Mouse (Mus musculus): ENCODE results near the gene Ampd1. TPM values are rescaled to one million over a fixed set of nuclear protein-coding genes. Genes with fewer than 3 reads are reported as not detected.

Ampd1 gene
- total and polyA plus RNA-seq, 3 experiments = 0.08 to 0.18 TPM; not detected in 1

GRCm38 (mm10) chr3:103101194-103101593, 27.4 kb downstream of the Ampd1 start:
- H3K4me1 ChIP-seq (ENCODE audit: control insufficient read depth in 1 of 2, insufficient read depth in 2 of 2, low read length in 2 of 2) = no peaks in the 10 kb centered on the region
- DNase-seq (ENCODE audit: low read depth, low spot score) = peak; percentile 38
- H3K9ac ChIP-seq (ENCODE audit: control insufficient read depth, low read depth, low read length, poor library complexity, severe bottlenecking) = no peak overlapping the region

GRCm38 (mm10) chr3:103101909-103102308, 28.1 kb downstream of the Ampd1 start:
- no peaks in the 10 kb centered on the region for H3K27me3 ChIP-seq (ENCODE audit: control insufficient read depth in 1 of 2, insufficient read depth in 2 of 2, low read length in 2 of 2)
- peak overlapping the region; percentile 56 for H3K9ac ChIP-seq (ENCODE audit: control insufficient read depth, low read depth, low read length, poor library complexity, severe bottlenecking)
- no peak for DNase-seq (ENCODE audit: low read depth, low spot score)
- no peaks in the 10 kb centered on the region for H3K4me1 ChIP-seq (ENCODE audit: control insufficient read depth in 1 of 2, insufficient read depth in 2 of 2, low read length in 2 of 2)
- no peak overlapping the region for H3K27ac ChIP-seq (ENCODE audit: control insufficient read depth, low read depth, low read length)
- TF ChIP-seq BHLHE40 (IDR thresholded peaks at IDR 0.05; ENCODE audit: borderline replicate concordance, low read depth, low read length) = no peak
- no peak for TF ChIP-seq POLR2AphosphoS5 (IDR thresholded peaks at IDR 0.05; ENCODE audit: borderline replicate concordance, low read depth, low read length)
- TF ChIP-seq NELFE (IDR thresholded peaks at IDR 0.05; ENCODE audit: low read depth, low read length) = no peak
- TF ChIP-seq SIN3A (IDR thresholded peaks at IDR 0.05; ENCODE audit: low read length) = no peak; the same call in 1 of the 2 replicates
- TF ChIP-seq KAT2A (conservative IDR thresholded peaks at IDR 0.05; ENCODE audit: low read depth, low read length) = no peak
- TF ChIP-seq TAL1 (IDR thresholded peaks at IDR 0.05; ENCODE audit: low read length) = no peak
- TF ChIP-seq GATA1 (IDR thresholded peaks at IDR 0.05; ENCODE audit: low read depth, low read length) = no peak
- no peak for TF ChIP-seq RAD21 (IDR thresholded peaks at IDR 0.05; ENCODE audit: low read depth, low read length)
- 0 out of 2 replicates have a peak, but pooled peaks have one; percentile 50 for TF ChIP-seq ZNF384 (IDR thresholded peaks at IDR 0.05; ENCODE audit: low read depth, low read length)
- 0 out of 2 replicates have a peak, but pooled peaks have one; percentile 16 for TF ChIP-seq MXI1 (IDR thresholded peaks at IDR 0.05; ENCODE audit: low read depth, low read length)
- TF ChIP-seq HCFC1 (IDR thresholded peaks at IDR 0.05; ENCODE audit: low read depth, low read length) = no peak
- no peak for TF ChIP-seq MYB (IDR thresholded peaks at IDR 0.05; ENCODE audit: low read depth, low read length)
- TF ChIP-seq RCOR1 (IDR thresholded peaks at IDR 0.05; ENCODE audit: low read depth, low read length) = no peak
- TF ChIP-seq POLR2AphosphoS2 (IDR thresholded peaks at IDR 0.05; ENCODE audit: low read length) = no peak
- H3K79me2 ChIP-seq (ENCODE audit: control insufficient read depth, insufficient read depth, low read length, poor library complexity) = no peaks in the 10 kb centered on the region; the same call in 1 of the 2 replicates
- H3K36me3 ChIP-seq (ENCODE audit: control insufficient read depth in 1 of 2, insufficient read depth in 2 of 2, low read length in 2 of 2) = peaks cover 0 to 9% of the 10 kb centered on the region in 2 experiments; a peak in 2 of 4 replicates
- H3K4me3 ChIP-seq (ENCODE audit: control insufficient read depth in 1 of 2, insufficient read depth in 1 of 2, low read depth in 2 of 2, low read length in 2 of 2) = peak overlapping the region; percentile 72 to 73
- H3K9me3 ChIP-seq (replicated peaks; ENCODE audit: insufficient read depth, low read length) = no peaks in the 10 kb centered on the region

More at GRCm38 (mm10) chr3:103101194-103101593, 27.4 kb downstream of the Ampd1 start:
- H3K79me2 ChIP-seq (ENCODE audit: control insufficient read depth, insufficient read depth, low read length, poor library complexity) = no peaks in the 10 kb centered on the region; the same call in 1 of the 2 replicates
- no peak overlapping the region for H3K27ac ChIP-seq (ENCODE audit: control insufficient read depth, low read depth, low read length)
- H3K9me3 ChIP-seq (replicated peaks; ENCODE audit: insufficient read depth, low read length) = no peaks in the 10 kb centered on the region
- peaks cover 0 to 9% of the 10 kb centered on the region in 2 experiments; a peak in 2 of 4 replicates for H3K36me3 ChIP-seq (ENCODE audit: control insufficient read depth in 1 of 2, insufficient read depth in 2 of 2, low read length in 2 of 2)
- no peak for TF ChIP-seq JUND (IDR thresholded peaks at IDR 0.05; ENCODE audit: low read depth, low read length)
- TF ChIP-seq CTCF (IDR thresholded peaks at IDR 0.05 in 2 of 3, conservative IDR thresholded peaks at IDR 0.05 in 1 of 3; ENCODE audit: control insufficient read depth in 1 of 3, insufficient read depth in 1 of 3, low read depth in 2 of 3, low read length in 3 of 3, poor library complexity in 1 of 3, severe bottlenecking in 1 of 3) = peak in 2 of 3 experiments; percentile 2 to 30; a peak in 2 of 6 replicates
- no peak for TF ChIP-seq MYB (IDR thresholded peaks at IDR 0.05; ENCODE audit: low read depth, low read length)
- no peak for TF ChIP-seq HCFC1 (IDR thresholded peaks at IDR 0.05; ENCODE audit: low read depth, low read length)
- no peak for TF ChIP-seq TBP (IDR thresholded peaks at IDR 0.05; ENCODE audit: low read depth, low read length)
- TF ChIP-seq MAZ (IDR thresholded peaks at IDR 0.05; ENCODE audit: low read depth, low read length) = no peak
- no peak for TF ChIP-seq MAFK (IDR thresholded peaks at IDR 0.05; ENCODE audit: borderline replicate concordance, low read depth, low read length)
- no peak for TF ChIP-seq MYC (IDR thresholded peaks at IDR 0.05; ENCODE audit: low read depth, low read length)
- TF ChIP-seq POLR2AphosphoS2 (IDR thresholded peaks at IDR 0.05; ENCODE audit: low read length) = no peak
- TF ChIP-seq USF1 (IDR thresholded peaks at IDR 0.05; ENCODE audit: low read depth, low read length) = no peak
- no peak for TF ChIP-seq E2F4 (IDR thresholded peaks at IDR 0.05; ENCODE audit: borderline replicate concordance, low read depth, low read length)
- TF ChIP-seq USF2 (IDR thresholded peaks at IDR 0.05; ENCODE audit: borderline replicate concordance in 1 of 2, insufficient read depth in 1 of 2, low read depth in 1 of 2, low read length in 2 of 2) = no peak
- TF ChIP-seq SMC3 (IDR thresholded peaks at IDR 0.05; ENCODE audit: low read depth, low read length) = peak; percentile 25; the same call in 1 of the 2 replicates
- TF ChIP-seq ZC3H11A (IDR thresholded peaks at IDR 0.05; ENCODE audit: low read depth, low read length) = no peak
- TF ChIP-seq UBTF (IDR thresholded peaks at IDR 0.05; ENCODE audit: borderline replicate concordance, insufficient read depth, low read depth, low read length) = no peak
- TF ChIP-seq MAX (IDR thresholded peaks at IDR 0.05; ENCODE audit: low read length) = no peak
- TF ChIP-seq RAD21 (IDR thresholded peaks at IDR 0.05; ENCODE audit: low read depth, low read length) = peak; percentile 16
- TF ChIP-seq GABPA (IDR thresholded peaks at IDR 0.05; ENCODE audit: low read depth, low read length) = no peak
- no peak for TF ChIP-seq CHD1 (IDR thresholded peaks at IDR 0.05; ENCODE audit: low read depth, low read length)
- no peaks in the 10 kb centered on the region for H3K27me3 ChIP-seq (ENCODE audit: control insufficient read depth in 1 of 2, insufficient read depth in 2 of 2, low read length in 2 of 2)
- H3K4me3 ChIP-seq (ENCODE audit: control insufficient read depth in 1 of 2, insufficient read depth in 1 of 2, low read depth in 2 of 2, low read length in 2 of 2) = no peak overlapping the region
